Mouse (Mus musculus) adipocyte (in vitro differentiated cells): ENCODE measurements around the gene Zfp598.
"Not testable (repeated sequence)": the region's sequence is repeated elsewhere in the genome, so short reads cannot be mapped to it uniquely, and the experiment has no call there.

ENCODE experiments used
- DNase-seq: peaks from one replicate; pipeline ENCODE4 v3.0.0-alpha.2; 2016; ENCODE audit warnings: low spot score

The Zfp598 gene

GRCm38 (mm10) chr17:24689251-24690081 lies 20.0 kb downstream of the Zfp598 start, which contains the start of gene Syngr3:
Gene Syngr3, minus strand, starts transcription at chr17:24689955.
- no peak for DNase-seq

- no peak for DNase-seq
Observed at GRCm38 (mm10) chr17:24692385-24692784, 22.9 kb downstream of the Zfp598 start.

- DNase-seq = peak; percentile 63
Observed at GRCm38 (mm10) chr17:24695326-24696010, 26.0 kb downstream of the Zfp598 start.

GRCm38 (mm10) chr17:24696011-24696697 lies 26.7 kb downstream of the Zfp598 start, which contains the start of the genes Gfer and Noxo1:
Gene Gfer, minus strand, starts transcription at chr17:24696156.
Gene Noxo1, plus strand, starts transcription at chr17:24696234.
- peak; percentile 87 for DNase-seq

GRCm38 (mm10) chr17:24697985-24698384 lies 28.5 kb downstream of the Zfp598 start:
- DNase-seq = no peak

GRCm38 (mm10) chr17:24698715-24699114 lies 29.2 kb downstream of the Zfp598 start:
- DNase-seq = no peak

- no peak for DNase-seq
Observed at GRCm38 (mm10) chr17:24699473-24699872, 30.0 kb downstream of the Zfp598 start.

- no peak for DNase-seq
Observed at GRCm38 (mm10) chr17:24701251-24701650, 31.8 kb downstream of the Zfp598 start.

GRCm38 (mm10) chr17:24705821-24706220 lies 36.3 kb downstream of the Zfp598 start:
- DNase-seq = no peak

- DNase-seq = peak; percentile 96
Observed at GRCm38 (mm10) chr17:24706982-24707800, 37.7 kb downstream of the Zfp598 start, which contains the start of gene Tbl3. Gene Tbl3, minus strand, starts transcription at chr17:24707660.

GRCm38 (mm10) chr17:24707801-24708425 lies 38.4 kb downstream of the Zfp598 start:
- no peak for DNase-seq

GRCm38 (mm10) chr17:24708646-24709045 lies 39.2 kb downstream of the Zfp598 start:
- peak; percentile 62 for DNase-seq

- DNase-seq = no peak
Observed at GRCm38 (mm10) chr17:24715556-24715955, 46.1 kb downstream of the Zfp598 start.

- DNase-seq = no peak
Observed at GRCm38 (mm10) chr17:24716166-24716682, 46.7 kb downstream of the Zfp598 start.

- DNase-seq = no peak
Observed at GRCm38 (mm10) chr17:24717943-24718342, 48.5 kb downstream of the Zfp598 start, which contains the start of the genes Rnf151 and Rps2. Gene Rnf151, minus strand, starts transcription at chr17:24718063. Gene Rps2, plus strand, starts transcription at chr17:24718116.

- DNase-seq = not testable (repeated sequence)
Observed at GRCm38 (mm10) chr17:24718938-24719337, 49.5 kb downstream of the Zfp598 start.

GRCm38 (mm10) chr17:24719494-24720222 lies 50.2 kb downstream of the Zfp598 start:
- peak; percentile 99 for DNase-seq

- DNase-seq = peak; percentile 67
Observed at GRCm38 (mm10) chr17:24720616-24721015, 51.1 kb downstream of the Zfp598 start.

- not testable (repeated sequence) for DNase-seq
Observed at GRCm38 (mm10) chr17:24721383-24721955, 52.0 kb downstream of the Zfp598 start.
